Mouse (Mus musculus): ENCODE data around the gene Sh3bp5. TPM values are rescaled to one million over a fixed set of nuclear protein-coding genes. Genes with fewer than 3 reads are reported as not detected.
"Not testable (repeated sequence)": the region's sequence is repeated elsewhere in the genome, so short reads cannot be mapped to it uniquely, and the experiment has no call there.

The Sh3bp5 gene
- 10 to 100 TPM; 50.8 to 56.6 TPM for total RNA-seq (2021)
- long read RNA-seq, experiment 1, transcript Sh3bp5-201 (9 exons, 2,684 nt), result major isoform, 54 of 60 reads
- long read RNA-seq, experiment 1, partial matches to known transcripts, result 6 of 60 reads
- long read RNA-seq, experiment 1, other reads (novel, unspliced or antisense), result 0 of 60 reads
- long read RNA-seq, experiment 2, transcript Sh3bp5-201 (9 exons, 2,684 nt), result major isoform, 70 of 75 reads
- long read RNA-seq, experiment 2, partial matches to known transcripts, result 1 of 75 reads
- long read RNA-seq, experiment 2, other reads (novel, unspliced or antisense), result 4 of 75 reads

- DNase-seq, result peak; percentile 92
- intact Hi-C loops (cut with DNase I; ENCODE audit: low total_unique reads), result loop anchor here (5.0 kb wide), 1 partner anchor 49 kb away; no protein-coding TSS in a partner anchor
Observed at GRCm38 (mm10) chr14:31435930-31436693, at the start of gene Sh3bp5. TSS of gene Sh3bp5 (minus strand) at chr14:31436078.

GRCm38 (mm10) chr14:31482417-31482816 is 46.5 kb upstream of the Sh3bp5 start:
- no peak for DNase-seq
- intact Hi-C loops (cut with DNase I; ENCODE audit: low total_unique reads), result no loop called here

- intact Hi-C loops (cut with DNase I; ENCODE audit: low total_unique reads), result loop anchor here (5.0 kb wide), 2 partner anchors 106 to 201 kb away; no protein-coding TSS in a partner anchor
- no peak for DNase-seq
Observed at GRCm38 (mm10) chr14:31473297-31473696, 37.4 kb upstream of the Sh3bp5 start.

DNA sequence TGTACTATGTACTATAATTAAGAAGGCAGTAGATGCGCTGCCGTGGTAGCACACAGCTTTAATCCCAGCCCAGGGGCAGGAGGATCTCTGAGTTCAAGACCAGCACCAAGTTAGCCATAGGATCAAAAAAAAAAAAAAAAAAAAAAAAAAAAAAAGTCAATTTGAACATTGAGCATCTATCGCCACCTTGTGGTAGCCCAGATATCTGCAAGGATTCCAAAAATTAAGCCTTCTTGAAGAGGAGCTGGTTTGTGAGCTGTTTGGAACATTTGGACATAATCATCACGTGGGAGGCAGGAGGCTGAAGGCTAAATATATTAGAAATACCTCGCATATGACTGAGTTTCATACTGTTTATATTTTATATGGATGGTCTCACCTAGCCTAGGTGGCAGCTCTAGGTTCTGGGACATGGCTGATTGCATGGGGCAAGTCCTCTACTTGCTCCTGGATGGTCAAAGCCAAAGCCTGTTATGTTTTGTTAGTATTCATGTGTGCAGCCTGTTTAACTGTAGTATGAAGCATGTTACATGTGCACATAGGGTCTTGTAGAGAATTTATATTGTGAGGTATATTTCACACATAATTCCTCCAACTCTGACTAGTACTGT is 36.7 kb upstream of the Sh3bp5 start:
- intact Hi-C loops (cut with DNase I; ENCODE audit: low total_unique reads), result loop anchor here (5.0 kb wide), 2 partner anchors 105 to 200 kb away; no protein-coding TSS in a partner anchor
- peak; percentile 43 for DNase-seq

- intact Hi-C loops (cut with DNase I; ENCODE audit: low total_unique reads), result loop anchor here (5.0 kb wide), 2 partner anchors 102 to 197 kb away; no protein-coding TSS in a partner anchor
- no peak for DNase-seq
Observed at GRCm38 (mm10) chr14:31469711-31470110, 33.8 kb upstream of the Sh3bp5 start.

DNA sequence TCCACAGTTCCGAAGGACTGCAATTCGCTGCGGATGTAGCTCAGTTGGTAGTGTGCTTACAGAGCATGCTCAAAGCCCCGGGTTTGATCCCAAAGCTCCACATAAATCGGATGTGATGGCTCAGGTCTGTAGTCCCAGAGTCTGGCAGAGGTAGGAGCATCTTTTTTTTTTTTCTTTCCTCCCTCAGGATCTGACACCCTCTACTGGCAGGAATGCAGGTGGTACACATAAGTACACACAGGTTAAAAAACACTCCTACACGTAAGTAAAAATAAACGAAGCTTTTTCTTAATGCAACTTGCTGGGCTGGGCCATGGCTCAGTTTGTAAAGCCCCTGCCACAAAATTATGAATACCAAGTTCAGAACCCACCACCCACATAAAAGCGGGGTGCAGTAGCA is 28.3 kb upstream of the Sh3bp5 start:
- DNase-seq, result no peak
- intact Hi-C loops (cut with DNase I; ENCODE audit: low total_unique reads), result loop anchor here (5.0 kb wide), 1 partner anchor 82 kb away; no protein-coding TSS in a partner anchor

DNA sequence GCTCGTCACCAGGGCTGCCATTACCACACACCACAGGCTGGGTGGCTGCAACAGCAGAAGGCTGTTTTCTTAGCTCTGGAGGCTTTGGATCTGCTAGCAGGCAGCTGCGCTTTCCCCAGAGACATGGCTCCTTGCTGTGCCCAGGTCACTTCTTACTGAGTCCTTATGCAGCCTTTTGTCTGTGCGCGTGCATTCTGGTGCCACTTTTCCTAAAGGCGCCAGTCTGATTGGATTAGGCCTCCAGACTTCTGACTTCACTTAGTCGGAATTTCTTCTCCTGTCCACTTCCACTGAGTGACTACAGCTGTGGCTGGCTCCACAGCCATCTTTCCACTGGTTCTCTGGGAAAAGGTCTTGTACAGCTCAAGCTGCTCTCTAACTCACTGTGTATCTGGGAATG is 27.0 kb upstream of the Sh3bp5 start:
- no peak for DNase-seq
- intact Hi-C loops (cut with DNase I; ENCODE audit: low total_unique reads), result loop anchor here (5.0 kb wide), 1 partner anchor 81 kb away; no protein-coding TSS in a partner anchor

GRCm38 (mm10) chr14:31462226-31462625 is 26.3 kb upstream of the Sh3bp5 start:
- DNase-seq, result not testable (repeated sequence)
- intact Hi-C loops (cut with DNase I; ENCODE audit: low total_unique reads), result loop anchor here (5.0 kb wide), 1 partner anchor 80 kb away; no protein-coding TSS in a partner anchor

DNA sequence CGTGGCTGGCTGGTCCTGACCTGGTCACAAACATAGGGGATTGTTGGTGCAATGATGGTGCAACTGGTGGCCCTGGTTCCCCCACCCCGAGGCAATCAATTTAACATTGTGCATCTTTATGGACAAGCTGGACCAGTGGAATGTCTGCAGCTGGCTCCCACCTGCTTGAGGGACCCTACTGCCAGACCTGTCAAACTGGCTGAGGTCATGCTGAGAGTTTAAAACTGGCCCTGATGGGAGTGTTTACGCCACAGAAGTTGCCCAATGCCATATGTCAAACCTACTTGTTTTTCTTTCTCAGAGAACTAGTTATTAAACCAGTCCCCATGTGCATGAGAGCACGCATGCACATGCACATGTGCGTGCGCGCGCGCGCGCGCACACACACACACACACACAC is 22.1 kb upstream of the Sh3bp5 start:
- intact Hi-C loops (cut with DNase I; ENCODE audit: low total_unique reads), result no loop called here
- DNase-seq, result no peak

DNA sequence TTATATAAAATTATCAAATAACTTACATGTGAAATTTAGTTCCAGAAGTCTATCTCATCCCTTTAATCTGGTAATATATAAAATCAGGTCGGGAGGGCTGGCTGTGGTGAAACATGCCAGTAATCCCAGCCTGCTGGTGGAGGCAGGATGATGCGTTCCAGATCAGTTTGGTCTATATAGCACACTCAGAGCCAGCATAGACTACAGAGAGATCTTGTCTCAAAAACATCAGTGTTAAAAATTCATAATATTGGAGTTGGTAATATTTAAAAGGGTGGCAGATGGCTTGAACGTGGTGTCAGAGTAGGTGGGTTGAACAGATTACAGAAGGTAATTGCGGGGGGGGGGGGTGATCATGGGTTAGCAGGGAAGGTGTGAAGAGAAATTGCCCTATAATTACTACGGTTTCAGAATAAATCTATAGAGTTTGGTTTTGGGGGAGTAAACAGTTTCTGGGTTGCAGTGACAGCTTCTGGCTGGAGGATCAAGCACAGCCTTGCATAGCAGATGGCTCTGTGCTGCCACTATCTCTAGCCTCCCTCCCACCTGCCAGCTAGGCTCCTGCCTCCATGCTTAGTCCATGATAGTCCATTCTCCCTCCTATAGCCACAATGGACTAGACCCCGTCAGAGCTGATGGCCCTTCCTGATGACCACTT is 20.3 kb upstream of the Sh3bp5 start:
- no peak for DNase-seq
- intact Hi-C loops (cut with DNase I; ENCODE audit: low total_unique reads), result no loop called here

GRCm38 (mm10) chr14:31454849-31455566 is 19.1 kb upstream of the Sh3bp5 start:
- intact Hi-C loops (cut with DNase I; ENCODE audit: low total_unique reads), result no loop called here
- DNase-seq, result no peak

GRCm38 (mm10) chr14:31453946-31454345 is 18.1 kb upstream of the Sh3bp5 start:
- DNase-seq; intact Hi-C loops (cut with DNase I; ENCODE audit: low total_unique reads): not testable (repeated sequence)

DNA sequence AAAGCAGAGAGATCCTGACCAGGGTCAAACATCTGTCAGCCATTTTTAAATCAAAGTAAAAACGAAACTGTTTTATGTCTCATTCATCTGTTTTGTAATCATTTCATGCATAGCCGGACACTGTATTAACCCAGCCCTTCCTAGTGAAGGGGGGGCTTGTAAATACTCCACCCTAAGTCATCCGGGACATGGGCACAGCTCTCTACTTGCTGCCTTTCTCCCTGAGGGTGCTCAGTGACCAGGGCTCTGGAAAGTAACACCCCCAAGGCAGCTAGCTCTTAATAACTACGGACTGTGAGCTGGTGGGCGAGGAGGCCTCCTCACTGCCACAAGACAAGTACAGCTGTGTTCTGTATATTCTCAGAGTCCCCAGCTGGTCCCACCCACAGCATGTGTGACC is 13.1 kb upstream of the Sh3bp5 start:
- no peak for DNase-seq
- intact Hi-C loops (cut with DNase I; ENCODE audit: low total_unique reads), result no loop called here

GRCm38 (mm10) chr14:31443616-31444015 is 7.7 kb upstream of the Sh3bp5 start:
- intact Hi-C loops (cut with DNase I; ENCODE audit: low total_unique reads), result no loop called here
- no peak for DNase-seq

DNA sequence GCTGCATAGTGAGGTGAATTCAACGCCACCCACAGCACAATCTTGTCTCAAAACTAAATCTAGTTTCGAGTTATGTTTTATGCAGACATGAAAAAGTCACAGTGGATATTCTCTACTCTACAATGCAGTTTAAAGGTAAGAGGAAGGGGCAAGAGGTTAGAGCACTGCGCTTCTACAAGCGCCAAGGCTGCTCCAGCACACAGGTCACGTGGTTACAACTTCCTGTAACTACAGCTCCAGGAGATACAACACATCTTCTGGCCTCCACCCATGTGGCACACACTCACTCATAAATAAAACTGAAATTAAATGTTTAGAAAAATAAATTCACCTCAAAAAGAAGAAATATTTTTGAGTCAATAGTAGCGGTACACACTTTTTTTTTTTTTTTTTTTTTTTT is 4.8 kb upstream of the Sh3bp5 start:
- intact Hi-C loops (cut with DNase I; ENCODE audit: low total_unique reads), result no loop called here
- no peak for DNase-seq

- intact Hi-C loops (cut with DNase I; ENCODE audit: low total_unique reads), result no loop called here
- no peak for DNase-seq
Observed at GRCm38 (mm10) chr14:31440230-31440629, 4.4 kb upstream of the Sh3bp5 start.

DNA sequence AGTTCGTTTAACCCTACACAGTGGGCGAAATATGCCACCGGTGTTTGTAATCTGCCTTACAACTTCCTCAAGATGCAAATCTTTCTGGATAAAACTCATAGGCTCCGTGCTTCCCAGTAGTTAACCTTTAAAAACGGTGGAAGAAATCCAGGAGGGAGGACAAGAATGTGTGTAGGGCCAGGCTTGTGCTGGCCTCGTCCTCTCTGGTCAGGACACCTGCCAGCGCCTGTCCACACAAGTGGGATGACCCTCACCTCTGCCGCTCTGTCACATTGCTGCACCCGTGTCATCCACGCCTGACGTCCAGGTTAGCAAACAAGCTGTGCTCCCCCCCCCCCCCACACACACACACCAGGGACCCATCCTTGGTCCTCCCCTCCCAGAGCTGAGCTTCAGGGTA is 3.4 kb upstream of the Sh3bp5 start:
- intact Hi-C loops (cut with DNase I; ENCODE audit: low total_unique reads), result loop anchor here (5.0 kb wide), 1 partner anchor 52 kb away; no protein-coding TSS in a partner anchor
- no peak for DNase-seq

GRCm38 (mm10) chr14:31437826-31438529 is 2.1 kb upstream of the Sh3bp5 start:
- intact Hi-C loops (cut with DNase I; ENCODE audit: low total_unique reads), result loop anchor here (5.0 kb wide), 1 partner anchor 51 kb away; no protein-coding TSS in a partner anchor
- no peak for DNase-seq

Measured in gastrocnemius, postnatal 14 days (tissue).